Mouse (Mus musculus): Measurements from ENCODE around the gene Gm28374.

Gene Gm28374

GRCm38 (mm10) chr19:6084478-6085248 is 2.6 kb upstream of the Gm28374 start, which contains the start of the genes Zfpl1 and Cdca5:
Gene Zfpl1, minus strand, starts transcription at chr19:6084956.
Gene Cdca5, plus strand, starts transcription at chr19:6084983.
- peak; percentile 98 for DNase-seq

DNA sequence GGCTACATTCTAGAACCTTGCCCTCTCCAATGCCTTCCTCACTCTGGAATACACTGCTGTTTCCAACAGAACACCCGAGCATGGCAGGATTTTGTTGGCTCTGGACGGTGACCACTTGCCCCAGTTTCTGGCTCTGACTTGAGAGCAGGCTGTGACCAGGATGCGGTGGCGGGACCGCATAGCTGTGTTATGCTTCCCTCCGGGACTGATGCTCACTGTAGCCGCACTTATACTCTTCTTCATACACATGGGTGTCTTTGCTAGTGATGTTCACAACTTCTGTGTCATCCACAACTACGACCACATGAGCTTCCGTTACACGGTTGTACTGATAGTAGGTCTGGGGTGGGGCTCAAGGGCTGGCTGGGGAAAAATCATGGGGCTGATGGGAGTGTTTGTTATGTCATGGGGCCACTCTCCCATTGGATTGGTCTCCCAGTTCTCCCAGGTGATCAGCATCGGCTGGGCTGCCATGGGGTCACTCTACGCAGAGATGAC is 2.0 kb downstream of the Gm28374 start, which contains the start of gene Tmem262:
TSS of gene Tmem262 (plus strand) at position 51 of the 498 bp plus-strand sequence.
- no peak for DNase-seq

DNA sequence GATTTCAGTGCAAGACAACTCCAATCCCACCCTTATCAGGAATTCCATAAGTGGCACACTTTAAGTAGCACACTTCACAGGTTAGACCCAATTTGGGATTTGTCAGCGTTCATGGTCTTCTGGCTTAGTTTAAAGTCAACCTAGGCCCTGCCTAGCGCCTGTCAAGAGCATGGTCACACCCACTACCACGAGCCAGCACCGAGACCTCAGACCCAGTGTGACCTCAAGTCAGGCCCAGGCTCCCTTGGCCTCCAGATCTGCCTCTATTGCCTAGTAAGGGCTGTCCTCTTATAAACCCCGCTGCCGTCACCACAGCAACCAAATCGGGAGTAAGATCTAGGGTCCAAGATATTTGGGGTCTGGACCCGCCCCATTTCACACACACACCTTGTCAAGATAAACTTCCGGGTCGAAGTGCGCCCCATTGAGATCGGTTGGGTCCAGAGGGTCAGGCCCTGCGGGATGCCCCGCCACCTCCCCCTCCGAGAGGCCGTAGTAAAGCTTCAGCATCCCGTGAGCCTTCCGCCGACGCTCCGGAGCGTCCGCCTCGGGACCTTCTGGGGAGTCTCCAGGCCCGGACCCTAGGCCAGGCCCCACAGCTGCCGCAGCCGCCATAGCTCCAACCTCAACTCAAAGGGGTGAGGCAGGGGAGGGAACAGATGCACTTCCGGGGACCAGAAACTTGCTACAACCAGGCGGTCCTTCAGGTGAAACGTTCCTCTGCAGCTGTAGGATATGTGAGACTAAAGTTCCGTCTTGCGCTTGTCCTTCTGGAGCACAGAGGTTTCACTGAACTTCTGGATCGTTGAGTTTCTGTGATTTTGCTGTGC is 5.3 kb downstream of the Gm28374 start, which contains the start of gene Vps51:
TSS of gene Vps51 (minus strand) at position 668 of the 830 bp plus-strand sequence.
- peak; percentile 94 for DNase-seq

DNA sequence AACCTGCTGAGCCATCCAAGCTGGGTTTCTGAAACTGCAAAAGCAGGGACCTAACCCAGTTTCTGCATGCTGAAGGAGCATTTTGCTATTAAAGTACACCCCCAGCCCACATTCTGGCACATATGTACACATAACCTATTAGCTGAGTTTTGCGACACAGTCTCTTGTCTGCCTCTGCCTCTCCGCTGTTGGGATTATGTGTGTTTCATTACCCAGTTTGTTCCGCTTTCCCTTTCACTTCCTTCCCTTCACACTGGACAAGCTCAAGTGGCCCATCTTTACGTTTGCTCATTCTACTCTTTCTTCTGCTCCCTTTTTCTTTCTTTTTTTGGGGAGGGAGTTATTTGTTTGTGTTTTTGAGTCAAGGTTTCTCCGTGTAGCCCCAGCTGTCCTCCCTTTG is 8.2 kb downstream of the Gm28374 start:
- no peak for DNase-seq

DNA sequence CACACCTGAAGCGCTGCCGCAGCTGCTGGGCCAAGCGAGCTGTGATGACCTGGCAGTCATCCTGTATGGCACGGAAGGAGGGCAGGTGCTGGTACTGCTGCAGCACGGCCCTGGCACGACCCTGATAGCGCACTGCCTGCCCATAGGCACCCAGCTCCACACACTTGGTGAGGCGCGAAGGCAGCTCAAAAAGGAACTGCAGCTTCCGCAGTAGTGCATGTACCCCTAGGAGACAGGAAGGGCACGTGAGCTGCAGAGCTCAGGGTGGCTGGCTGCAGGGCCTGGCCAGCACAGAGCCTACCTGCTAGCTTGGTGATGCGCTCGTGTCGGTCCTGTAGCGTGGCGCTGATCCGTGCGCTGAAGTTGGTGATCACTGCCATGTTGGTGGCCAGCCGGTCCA is 10.8 kb downstream of the Gm28374 start:
- DNase-seq: no peak

DNA sequence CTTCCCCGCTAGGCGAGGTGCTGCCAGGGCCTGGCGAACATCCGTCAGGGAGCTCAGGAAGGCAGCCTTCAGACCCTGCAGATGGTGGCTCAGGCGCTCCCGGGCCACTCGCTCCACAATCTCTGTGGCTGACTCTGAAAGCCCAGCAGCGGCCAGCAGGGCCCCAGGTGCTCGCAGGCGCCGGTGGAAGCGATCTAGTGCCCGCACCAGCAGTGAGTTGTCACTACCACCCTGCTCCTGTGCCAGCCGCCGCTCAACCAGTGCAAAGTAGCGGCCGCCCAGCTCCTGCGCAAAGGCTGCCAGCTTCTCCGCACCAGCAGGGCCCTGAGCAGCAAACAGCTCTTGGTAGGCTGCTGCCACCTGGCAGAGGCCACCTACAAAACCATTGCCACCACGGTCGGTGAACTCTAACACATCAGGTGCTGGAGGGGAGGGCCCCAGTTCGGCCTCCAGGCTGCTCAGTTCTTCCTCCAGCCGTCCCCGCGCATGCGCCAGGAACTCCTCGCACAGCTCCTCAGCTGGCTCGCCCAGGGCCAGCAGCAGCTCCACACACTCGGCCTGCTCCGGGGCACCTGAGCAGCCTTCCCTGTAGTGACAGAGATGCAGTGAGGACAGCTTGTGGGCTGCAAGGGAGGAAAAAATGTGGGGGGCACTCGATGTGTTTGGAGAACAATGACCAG is 11.3 kb downstream of the Gm28374 start:
- DNase-seq: no peak

- no peak for DNase-seq
Observed at GRCm38 (mm10) chr19:6069851-6070250, 12.2 kb downstream of the Gm28374 start.

- no peak for DNase-seq
Observed at GRCm38 (mm10) chr19:6068951-6069350, 13.1 kb downstream of the Gm28374 start.

DNA sequence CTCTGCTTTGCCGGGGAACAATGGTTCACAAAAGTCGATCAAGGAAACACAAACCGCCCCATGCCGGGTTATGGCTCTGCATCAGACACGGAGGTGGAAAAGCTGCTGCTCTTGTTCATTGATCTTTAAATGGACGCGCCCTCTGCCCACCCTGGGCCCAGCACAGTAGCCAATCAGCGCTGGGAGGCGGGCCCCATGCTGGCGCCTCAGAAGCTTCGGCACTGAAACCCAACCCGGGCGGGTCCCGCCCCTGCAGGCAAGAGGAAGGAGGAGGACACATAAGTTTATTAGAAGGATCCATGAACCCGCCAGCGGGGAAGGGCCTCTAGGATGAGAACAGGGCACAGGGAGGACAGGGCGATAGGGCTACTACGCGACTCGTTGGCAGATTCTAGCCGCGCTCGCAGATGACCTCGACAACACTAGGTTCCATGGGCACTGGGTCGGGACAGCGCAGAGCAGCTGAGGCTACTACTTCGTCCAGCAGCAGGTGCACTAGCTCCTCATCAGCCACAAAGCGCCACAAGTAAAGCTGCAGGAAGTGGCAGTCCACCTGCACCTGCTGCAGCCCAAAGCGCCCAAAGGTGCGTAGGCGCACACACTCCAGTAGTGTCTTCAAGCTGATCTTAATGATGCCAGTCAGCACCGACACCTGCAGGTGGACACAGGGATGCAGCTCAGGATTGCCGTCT is 14.2 kb downstream of the Gm28374 start, which contains the start of gene Tm7sf2:
TSS of gene Tm7sf2 (minus strand) at position 650 of the 692 bp plus-strand sequence.
- DNase-seq: peak; percentile 95

DNA sequence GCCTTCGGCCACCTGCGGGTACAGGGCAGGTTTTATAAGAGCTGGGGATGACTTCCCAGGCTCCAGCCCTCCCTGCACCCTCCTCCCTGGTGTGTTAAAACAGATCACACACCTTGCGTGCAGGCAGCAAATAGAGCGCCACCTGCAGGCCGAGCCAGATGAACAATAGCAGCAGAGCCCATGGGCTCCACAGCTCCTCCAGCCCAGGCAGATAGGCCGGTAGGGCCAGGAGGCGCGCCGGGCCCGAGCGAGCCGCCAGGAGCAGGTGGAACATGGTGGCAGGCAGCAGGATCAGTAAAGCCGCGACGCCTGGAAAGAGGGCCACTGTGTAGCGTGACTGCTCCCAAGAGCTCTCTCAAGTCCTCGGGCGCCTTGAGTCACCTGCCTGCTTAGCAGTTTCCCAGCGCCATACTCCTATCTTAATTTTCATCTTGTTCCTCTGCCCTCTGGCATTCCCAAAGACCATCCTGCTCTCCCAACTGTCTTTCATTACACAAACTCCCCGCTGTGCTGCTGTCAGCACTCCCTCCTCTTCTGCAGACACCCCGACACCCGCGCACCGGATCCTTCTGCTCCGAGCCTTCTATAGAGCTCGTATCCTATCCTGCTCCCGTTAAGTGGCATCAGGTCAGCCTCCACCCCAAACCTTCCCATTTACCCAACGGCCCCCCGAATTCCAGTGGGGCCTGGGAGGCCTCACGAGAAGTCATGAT is 14.9 kb downstream of the Gm28374 start:
- peak; percentile 91 for DNase-seq

GRCm38 (mm10) chr19:6066571-6066970 is 15.5 kb downstream of the Gm28374 start:
- no peak for DNase-seq

- DNase-seq: no peak
Observed at GRCm38 (mm10) chr19:6063081-6063480, 19.0 kb downstream of the Gm28374 start.

DNA sequence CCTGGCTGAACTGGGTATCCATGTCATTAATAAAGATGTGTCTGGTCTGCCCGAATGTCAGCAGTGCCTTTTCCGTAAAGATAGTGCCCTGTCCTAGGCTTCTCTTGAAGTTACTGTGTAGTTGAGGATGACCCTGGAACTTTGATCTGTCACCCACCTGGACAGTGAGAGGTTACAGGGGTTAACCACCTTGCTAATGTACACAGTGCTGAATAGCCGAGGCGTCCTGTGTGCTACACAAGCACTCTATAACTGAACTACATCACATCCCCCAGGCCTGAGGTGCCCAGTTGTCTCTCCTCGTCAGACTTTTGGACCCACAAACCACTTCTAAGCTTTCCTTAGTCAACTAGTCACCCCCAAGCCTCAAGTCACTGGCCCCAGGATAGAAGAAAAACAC is 19.6 kb downstream of the Gm28374 start:
- DNase-seq: no peak

DNA sequence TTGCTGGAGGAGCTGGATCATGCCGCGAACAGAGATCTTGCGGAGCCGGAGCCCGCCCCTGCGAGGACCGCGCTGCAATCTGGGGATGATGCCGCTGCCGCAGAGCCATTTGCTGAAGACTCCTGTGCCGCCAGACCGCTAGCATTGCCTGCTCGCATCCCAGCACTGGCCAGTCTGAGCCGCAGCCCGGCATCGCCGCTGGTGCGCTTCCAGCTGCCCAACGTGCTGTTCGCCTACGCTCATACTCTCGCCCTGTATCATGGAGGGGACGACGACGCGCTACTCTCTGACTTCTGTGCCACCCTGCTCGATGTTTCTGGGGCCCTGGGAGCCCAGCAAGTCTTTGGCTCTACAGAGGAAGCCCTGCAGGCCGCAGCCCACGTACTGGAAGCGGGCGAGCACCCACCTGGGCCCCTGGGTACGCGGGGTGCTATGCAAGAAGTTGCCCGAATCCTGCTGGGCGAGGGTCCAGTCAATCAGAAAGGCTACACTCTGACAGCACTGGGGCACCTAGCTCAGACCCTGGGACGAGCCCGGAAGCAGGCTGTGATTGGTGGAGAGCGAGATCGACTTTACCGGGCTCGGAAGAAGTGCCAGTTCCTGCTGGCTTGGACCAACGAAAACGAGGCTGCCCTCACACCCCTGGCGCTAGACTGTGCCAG is 20.3 kb downstream of the Gm28374 start:
- DNase-seq: peak; percentile 49

DNA sequence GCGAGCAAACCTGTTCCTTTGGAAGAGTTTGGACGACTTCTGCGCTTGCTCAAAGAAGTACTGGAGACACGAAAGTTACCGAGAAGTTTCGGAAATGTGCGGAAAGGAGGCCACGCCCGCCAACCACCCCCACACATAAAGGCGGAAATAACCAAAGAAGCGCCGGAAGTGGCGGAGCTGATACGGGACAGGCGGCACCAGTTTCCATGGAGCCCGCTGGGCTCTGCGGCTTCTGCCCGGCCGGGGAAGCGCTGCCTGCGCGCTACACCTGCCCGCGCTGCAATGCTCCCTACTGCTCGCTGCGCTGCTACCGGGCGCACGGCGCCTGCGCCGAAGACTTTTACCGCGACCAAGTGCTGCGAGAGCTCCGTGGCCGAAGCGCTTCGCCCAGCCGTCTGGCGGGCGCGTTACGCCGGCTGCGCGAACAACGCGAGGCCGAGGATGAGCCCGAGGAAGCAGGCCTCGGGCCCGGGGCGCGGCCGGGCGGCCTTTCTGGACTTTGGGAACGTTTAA is 21.0 kb downstream of the Gm28374 start, which contains the start of gene Znhit2:
TSS of gene Znhit2 (plus strand) at position 172 of the 513 bp plus-strand sequence.
- DNase-seq: peak; percentile 98

DNA sequence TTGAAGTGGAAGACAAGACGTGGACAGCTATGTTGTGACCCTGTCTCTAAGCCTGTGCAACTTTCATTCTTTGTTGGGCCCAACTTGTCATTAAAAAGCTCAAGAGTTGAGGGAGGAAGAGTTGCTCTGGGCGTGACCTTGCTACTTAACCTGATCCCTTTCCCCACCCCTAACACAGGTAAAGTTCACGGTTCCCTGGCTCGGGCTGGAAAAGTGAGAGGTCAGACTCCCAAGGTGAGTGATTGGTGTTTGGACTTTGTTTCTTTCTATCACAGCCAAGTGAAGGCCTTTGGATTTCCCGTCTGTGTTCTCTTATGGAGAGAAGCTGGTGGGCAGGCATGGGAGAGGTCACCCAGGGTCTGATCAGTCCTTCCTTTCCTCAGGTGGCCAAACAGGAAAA is 23.1 kb downstream of the Gm28374 start:
- DNase-seq: no peak

- DNase-seq: no peak
Observed at GRCm38 (mm10) chr19:6058513-6058912, 23.5 kb downstream of the Gm28374 start.

GRCm38 (mm10) chr19:6057313-6058096 is 24.6 kb downstream of the Gm28374 start, which contains the start of the genes Mrpl49 and Fau:
Gene Mrpl49, minus strand, starts transcription at chr19:6057785.
Gene Fau, plus strand, starts transcription at chr19:6057844.
- DNase-seq: peak; percentile 99

- DNase-seq: no peak
Observed at GRCm38 (mm10) chr19:6056696-6057095, 25.4 kb downstream of the Gm28374 start.

- no peak for DNase-seq
Observed at GRCm38 (mm10) chr19:6054296-6054695, 27.8 kb downstream of the Gm28374 start.

Measured in lung, postnatal 36 days (tissue).